Mouse (Mus musculus) heart, embryonic 14.5 days (tissue): ENCODE data around the gene Fam72a. TPM values are rescaled to one million over a fixed set of nuclear protein-coding genes. Genes with fewer than 3 reads are reported as not detected.

ENCODE experiments used
- microRNA-seq: library from miRNA; unstranded; fragments of <30 nt; microRNA quantifications from one replicate; pipeline ENCODE4, GENCODE M21; 2016
- polyA plus RNA-seq: library from polyadenylated mRNA; unstranded; fragments of >200 nt; fragmentation: Nextera tagmentation; extraction: Ambion mirVana; gene quantifications from 2 replicates; pipeline ENCODE4 v1.2.1, GENCODE M21; 2014

The Fam72a gene
- polyA plus RNA-seq, 1 experiment from 2014 or later = 2.2 TPM

Small RNAs within 50 kb of the gene (microRNA-seq; reads per million reads assigned to microRNA genes)
- not detected for gene Gm24273

Other genes with a start within 250 kb of the Fam72a start
- gene Ikbke, start 248.3 kb upstream of the Fam72a start, polyA plus RNA-seq = 2.3 and 2.6 TPM in 2 replicates
- gene Srgap2, start 551 bp upstream of the Fam72a start, polyA plus RNA-seq = 14.9 and 15.7 TPM in 2 replicates
- gene Avpr1b, start 71.3 kb downstream of the Fam72a start, polyA plus RNA-seq = not detected in 2 replicates
- 0.15 TPM in 1 of 2 replicates, not detected in the other for gene Ctse, start 110.4 kb downstream of the Fam72a start, polyA plus RNA-seq
- 2.0 and 2.3 TPM in 2 replicates for gene Rab7b, start 160.8 kb downstream of the Fam72a start, polyA plus RNA-seq
- 0.07 and 0.23 TPM in 2 replicates for gene Slc26a9, start 216.1 kb downstream of the Fam72a start, polyA plus RNA-seq